ENCODE assay signal across 8 mouse cellular contexts in genomic region chr4:105914996-105915395, GRCm38 (mm10).
DNase-seq lines count a peak whose midpoint lies in the region; ATAC-seq and TF ChIP-seq lines count a peak whose summit lies in the region.

No protein-coding gene starts in this region.

- H3K36me3 ChIP-seq in midbrain, embryonic 15.5 days (replicated peaks): no peaks in the 10 kb centered on the region

- H3K9ac ChIP-seq in midbrain, embryonic 15.5 days: no peak overlapping the region

- peak; percentile 60 to 75 for DNase-seq in cerebellum, postnatal 10 days
- DNase-seq in cerebellum, adult 11 months: no peak
- peak; percentile 19 to 26 for DNase-seq in left cerebral cortex, adult 2 months (ENCODE audit: extremely low spot score in 1 of 2, low spot score in 2 of 2)
- no peak for DNase-seq in left cerebral cortex, adult 8-10 months (ENCODE audit: low spot score in 2 of 2)
- peak; percentile 45 for DNase-seq in adipocyte (ENCODE audit: low spot score)
- peak; percentile 31 to 32 for DNase-seq in heart, postnatal 36 days
- peak; percentile 68 for DNase-seq in lung, postnatal 36 days

- intact Hi-C loops in left cerebral cortex, adult 2 months (cut with DNase I): loop anchor here (1.0 kb wide), 1 partner anchor 759 kb away; no protein-coding TSS in a partner anchor
- intact Hi-C loops in heart, postnatal 36 days (cut with DNase I): loop anchor here (1.0 to 10.0 kb wide), 2 partner anchors 360 to 763 kb away; no protein-coding TSS in a partner anchor

- 35% methylated on average over 6 of the region's 6 CpGs for WGBS in midbrain, embryonic 15.5 days

- no peaks in the 10 kb centered on the region for H3K9me3 ChIP-seq in midbrain, embryonic 15.5 days

- H3K27ac ChIP-seq in left cerebral cortex, adult 2 months: no peak overlapping the region
- H3K27ac ChIP-seq in midbrain, embryonic 15.5 days: no peak overlapping the region

- peak; percentile 70 for TF ChIP-seq CTCF in left cerebral cortex, adult 2 months (IDR thresholded peaks at IDR 0.05)

- no peaks in the 10 kb centered on the region for H3K4me1 ChIP-seq in midbrain, embryonic 15.5 days

- no peak overlapping the region for H3K4me3 ChIP-seq in left cerebral cortex, adult 2 months
- H3K4me3 ChIP-seq in midbrain, embryonic 15.5 days: no peak overlapping the region

- no peak overlapping the region for H3K4me2 ChIP-seq in midbrain, embryonic 15.5 days

- ATAC-seq in midbrain, embryonic 15.5 days (replicated peaks): no peak

- H3K27me3 ChIP-seq in midbrain, embryonic 15.5 days (replicated peaks): no peaks in the 10 kb centered on the region

Comparison
In these comparisons a context has a peak if more than half of its experiments do, and no peak if none do; other contexts are left out.
1. DNase-seq: peak in cerebellum, postnatal 10 days (2 of 2), left cerebral cortex, adult 2 months (2 of 2), adipocyte (single experiment), heart, postnatal 36 days (2 of 2) and lung, postnatal 36 days (single experiment); none in cerebellum, adult 11 months (single experiment) and left cerebral cortex, adult 8-10 months (0 of 2).